Mouse (Mus musculus) megakaryocyte progenitor cell, adult 5-6 weeks (primary cell): Measurements from ENCODE around the gene Fam206a. TPM values are rescaled to one million over a fixed set of nuclear protein-coding genes. Genes with fewer than 3 reads are reported as not detected.

ENCODE experiments used
- ATAC-seq: replicated peaks from 2 replicates; pipeline ENCODE4 v1.8.0; 2016; ENCODE audit warnings: mild to moderate bottlenecking, moderate TSS enrichment, inconsistent platforms; ENCODE audit not compliant: poor library complexity
- total RNA-seq, 2 experiments: library from RNA; stranded (forward) in 1 of 2; stranded (reverse) in 1 of 2; fragments of 157-497, 149-512 nt in 1 of 2; fragments of 200-1000 nt in 1 of 2; gene quantifications; 2 replicates each; pipeline versions ENCODE4 v1.2.3 to v1.2.4; 2015 to 2017

Fam206a gene
- 40.2 and 41.2 TPM in 2 replicates for total RNA-seq (2015)
- total RNA-seq (2017): 8.2 and 8.6 TPM in 2 replicates

GRCm38 (mm10) chr4:56801907-56802668 lies at the start of gene Fam206a, which contains the start of gene Elp1:
Gene Fam206a, plus strand, starts transcription at chr4:56802345.
Gene Elp1, minus strand, starts transcription at chr4:56802331.
- ATAC-seq: peak; percentile 96

- no peak for ATAC-seq
Measured at GRCm38 (mm10) chr4:56756021-56756420, 46.1 kb upstream of the Fam206a start.

DNA sequence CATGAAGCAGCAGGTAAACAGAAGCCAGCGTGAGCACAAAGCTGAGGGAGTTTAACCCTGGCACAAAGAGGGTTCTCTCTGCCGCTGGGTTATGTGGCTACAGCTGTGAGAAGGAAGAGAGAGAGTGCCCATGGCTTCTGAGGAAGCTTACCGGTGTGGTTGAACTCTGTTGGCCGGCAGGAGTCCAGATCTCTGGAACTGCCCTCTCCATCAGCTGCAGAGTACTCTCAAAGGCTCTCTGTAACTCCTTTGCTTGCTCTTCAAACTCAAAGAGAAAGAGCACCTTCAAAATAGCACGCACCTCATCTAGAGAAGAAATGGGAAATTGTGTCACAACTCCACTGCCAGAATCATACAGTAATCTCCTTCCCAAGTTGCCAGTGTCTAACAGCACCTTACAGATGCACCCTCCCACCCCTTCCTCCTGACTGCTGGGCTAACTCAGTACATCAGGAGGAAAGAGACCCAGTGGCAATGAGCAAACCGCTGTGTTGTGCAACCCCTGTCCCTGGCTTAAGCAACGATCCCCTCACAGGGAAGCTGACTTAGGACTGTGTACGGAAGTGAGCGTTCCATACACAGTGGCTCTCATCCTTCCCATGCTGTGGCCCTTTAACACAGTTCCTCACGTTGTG lies 45.1 kb upstream of the Fam206a start:
- ATAC-seq: peak; percentile 95

DNA sequence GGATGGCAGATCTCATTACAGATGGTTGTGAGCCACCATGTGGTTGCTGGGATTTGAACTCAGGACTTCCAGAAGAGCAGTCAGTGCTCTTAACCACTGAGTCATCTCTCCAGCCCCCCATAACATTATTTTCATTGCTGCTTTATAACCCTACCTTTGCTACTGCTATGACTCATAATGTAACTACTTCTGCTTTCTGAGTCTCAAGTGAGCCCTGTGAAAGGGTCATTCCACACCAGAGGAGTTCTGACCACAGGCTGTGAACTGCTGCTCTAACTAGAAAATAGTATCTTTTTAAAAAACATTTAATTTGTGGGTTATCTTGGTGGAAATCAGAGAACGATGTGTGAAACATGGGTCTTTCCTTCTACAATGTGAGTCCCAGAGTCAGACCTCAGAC lies 44.5 kb upstream of the Fam206a start:
- peak; percentile 71 for ATAC-seq

- peak; percentile 52 for ATAC-seq
Measured at GRCm38 (mm10) chr4:56767861-56768284, 34.3 kb upstream of the Fam206a start.

DNA sequence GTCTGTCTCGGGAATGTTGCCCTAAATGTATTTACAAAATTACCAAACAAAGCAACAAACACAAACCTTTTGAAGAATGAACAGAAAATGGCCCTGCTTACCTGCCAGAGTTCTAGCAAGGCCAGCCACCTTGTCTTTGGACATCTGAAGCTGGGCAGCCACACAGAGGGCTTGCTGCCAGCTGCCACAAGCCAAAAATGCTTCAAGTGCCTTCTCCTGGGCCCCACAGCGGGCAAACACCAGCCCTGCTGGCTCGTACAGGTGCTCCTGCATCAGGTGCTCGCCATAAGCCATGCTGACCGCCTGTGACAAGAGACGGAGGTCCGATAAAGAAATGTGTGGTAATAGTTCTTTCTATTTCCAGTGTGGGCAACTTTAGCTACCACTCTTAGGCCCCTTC lies 33.2 kb upstream of the Fam206a start:
- ATAC-seq: no peak

DNA sequence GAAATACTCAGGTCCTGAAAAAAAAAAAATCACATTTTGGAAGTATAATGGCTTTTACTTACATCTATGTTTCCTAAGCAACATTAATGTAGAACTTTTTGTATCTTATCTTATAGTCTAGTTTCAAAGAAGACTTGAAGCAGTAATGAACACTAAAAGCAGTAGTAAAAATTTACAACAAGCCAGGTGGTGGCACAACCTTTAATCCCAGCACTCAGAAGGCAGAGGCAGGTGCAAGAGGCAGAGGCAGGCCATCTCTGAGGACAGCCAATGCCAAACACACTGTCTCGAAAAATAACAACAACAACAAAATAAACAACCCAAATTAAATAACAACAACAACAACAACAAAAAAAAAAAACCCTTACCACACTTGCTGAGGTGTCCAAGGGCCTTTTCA lies 31.1 kb upstream of the Fam206a start:
- ATAC-seq: no peak

GRCm38 (mm10) chr4:56791373-56791772 lies 10.8 kb upstream of the Fam206a start:
- ATAC-seq: peak; percentile 74

GRCm38 (mm10) chr4:56802669-56803150 lies 565 bp downstream of the Fam206a start:
- peak; percentile 18; the same call in 1 of the 2 replicates for ATAC-seq

- no peak for ATAC-seq
Measured at GRCm38 (mm10) chr4:56809050-56809449, 6.9 kb downstream of the Fam206a start.

DNA sequence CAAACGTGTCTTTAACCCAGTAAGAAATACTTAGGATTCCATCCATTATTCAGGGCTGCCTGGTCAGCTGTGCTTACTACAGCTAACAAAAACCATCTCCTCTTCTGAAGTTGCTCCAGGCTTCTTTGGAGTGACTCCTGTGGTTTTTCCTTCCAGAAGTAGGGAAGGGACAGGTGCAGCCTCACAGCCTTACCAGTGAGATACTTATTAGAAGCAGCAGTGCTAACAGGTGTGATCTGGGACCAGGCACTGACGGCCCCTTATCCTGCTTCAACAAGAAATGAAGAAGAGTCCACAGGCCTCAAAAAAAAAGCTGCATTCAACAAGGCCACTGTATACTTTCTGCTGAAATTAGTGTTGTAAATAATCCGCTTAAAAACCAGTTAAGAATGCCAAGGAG lies 9.5 kb downstream of the Fam206a start:
- ATAC-seq: no peak

GRCm38 (mm10) chr4:56812096-56812495 lies 10.0 kb downstream of the Fam206a start:
- no peak for ATAC-seq

DNA sequence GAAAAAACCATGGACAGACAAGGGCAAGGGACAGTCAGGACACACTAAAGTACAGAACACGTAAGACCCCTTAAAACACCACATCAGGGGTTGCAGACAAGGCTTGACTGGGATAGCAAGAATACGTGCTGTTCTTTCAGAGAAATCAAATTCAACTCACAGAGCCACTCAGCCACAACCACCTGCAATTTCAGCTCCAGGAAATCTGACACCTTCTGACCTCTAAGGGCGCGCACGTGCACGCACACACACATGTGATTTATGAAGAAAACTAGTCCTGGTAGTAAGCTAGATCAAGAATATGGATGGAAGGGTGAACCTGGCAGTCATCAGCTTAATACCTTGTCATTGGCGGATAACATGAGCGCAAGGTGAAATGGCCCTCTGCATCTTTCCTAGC lies 13.0 kb downstream of the Fam206a start:
- ATAC-seq: no peak

DNA sequence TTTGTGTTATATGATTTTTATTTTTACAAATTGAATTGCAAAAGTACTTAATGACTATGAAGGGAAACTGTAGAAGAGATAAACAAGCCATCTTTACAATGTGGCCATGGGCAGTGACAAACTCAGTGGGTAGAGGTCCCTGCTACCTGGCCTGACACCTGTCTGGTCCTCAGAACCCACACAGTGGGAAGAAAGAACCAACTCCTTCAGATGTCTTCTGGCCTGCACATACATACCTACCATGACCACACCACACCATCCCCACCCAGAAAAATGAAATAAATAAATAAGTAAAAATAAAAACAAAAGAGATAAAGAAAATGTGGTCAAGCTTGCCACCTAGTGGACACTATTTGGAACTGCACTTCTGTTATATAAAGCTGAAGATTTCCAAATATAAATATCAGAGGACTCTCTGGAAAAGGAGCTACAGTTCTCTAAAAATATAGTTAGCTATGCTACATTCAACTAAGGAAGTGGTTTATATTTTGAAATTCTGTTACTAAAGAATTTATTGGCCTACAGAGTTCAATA lies 17.9 kb downstream of the Fam206a start:
- peak; percentile 64; the same call in 1 of the 2 replicates for ATAC-seq

DNA sequence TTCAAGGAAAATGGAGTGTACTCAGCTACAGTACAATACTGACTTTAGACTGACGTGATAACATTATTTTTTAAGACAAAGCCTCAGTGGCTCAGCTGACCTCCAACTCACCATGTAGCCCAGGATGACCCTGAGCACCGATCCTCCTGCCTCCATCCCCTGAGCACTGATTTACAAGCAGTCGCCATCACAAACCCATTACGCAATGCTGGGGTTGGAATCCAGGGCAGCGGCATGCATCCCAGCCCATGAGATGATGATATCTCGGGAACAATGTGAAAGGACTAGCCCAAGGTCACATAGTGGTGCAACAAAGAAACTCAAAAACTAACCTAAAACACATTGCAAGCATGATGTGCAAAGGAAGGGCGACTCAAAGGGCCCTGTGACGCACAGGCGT lies 22.1 kb downstream of the Fam206a start:
- ATAC-seq: no peak

DNA sequence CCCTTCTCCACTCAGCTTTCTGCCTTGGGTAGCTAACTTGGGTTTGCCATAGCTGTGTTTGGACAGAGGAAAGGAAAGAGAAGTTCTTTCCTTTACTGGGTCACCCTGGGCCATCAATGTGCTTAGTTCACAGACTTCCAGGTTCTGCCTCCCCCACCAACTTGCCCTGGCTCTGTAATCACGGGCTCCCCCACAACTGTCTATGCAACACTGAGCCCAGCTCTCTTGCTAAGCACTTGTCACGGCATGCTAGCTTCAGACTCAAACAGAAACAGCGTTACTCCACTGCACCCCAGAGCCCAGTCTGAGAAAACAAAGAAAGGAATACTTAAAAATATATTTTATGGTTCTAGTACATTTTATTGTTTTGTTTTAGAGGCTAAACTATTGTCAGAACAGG lies 26.8 kb downstream of the Fam206a start:
- no peak for ATAC-seq

GRCm38 (mm10) chr4:56829511-56829921 lies 27.4 kb downstream of the Fam206a start:
- ATAC-seq: no peak

DNA sequence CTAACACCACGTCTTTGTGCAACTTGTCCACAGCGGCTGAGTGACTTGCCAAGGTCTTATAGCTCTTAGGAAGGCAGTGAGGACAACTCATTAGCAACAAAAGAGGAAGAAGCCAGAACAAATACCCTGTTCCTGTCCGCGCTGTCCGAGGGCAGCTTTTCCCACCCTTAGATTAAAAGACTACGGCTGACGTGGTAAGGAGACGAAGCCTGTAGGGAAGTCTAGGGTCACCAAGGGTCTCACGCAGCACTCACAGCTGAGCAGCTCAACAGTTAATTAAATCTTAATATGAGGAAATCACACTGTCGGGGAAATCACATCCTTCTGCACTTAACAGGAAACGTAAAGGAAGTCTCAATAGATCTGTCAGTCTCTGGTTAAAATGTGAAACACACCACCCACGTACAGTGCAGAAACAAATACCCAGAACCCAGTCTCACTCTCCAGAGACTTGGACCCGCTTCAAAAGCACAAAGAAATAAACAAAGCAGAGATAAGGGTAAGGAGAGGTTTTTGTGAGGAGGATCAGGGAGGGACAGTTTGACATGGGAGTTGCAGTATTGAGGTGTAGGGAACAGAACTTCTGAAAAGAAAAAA lies 29.0 kb downstream of the Fam206a start:
- no peak for ATAC-seq

- no peak for ATAC-seq
Measured at GRCm38 (mm10) chr4:56831998-56832397, 29.9 kb downstream of the Fam206a start.

DNA sequence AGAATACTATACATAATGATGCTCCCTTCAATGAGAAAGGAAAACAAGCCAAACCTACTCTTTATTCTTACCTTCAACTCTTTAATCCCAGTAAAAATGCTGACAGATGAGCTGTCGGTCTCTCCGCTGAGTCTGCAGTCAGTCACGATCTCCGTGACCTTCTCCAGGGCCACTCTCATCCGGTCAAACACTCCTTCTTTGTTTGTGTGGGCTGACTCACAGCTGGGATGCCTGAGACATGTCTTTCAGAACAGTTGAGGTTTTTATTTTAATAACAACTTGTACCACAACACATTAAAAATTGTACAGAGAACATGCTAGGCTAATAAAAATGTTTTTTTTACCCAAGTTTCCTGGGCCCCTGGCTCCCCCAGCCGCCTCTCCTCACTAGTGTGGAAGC lies 35.5 kb downstream of the Fam206a start:
- no peak for ATAC-seq

- no peak for ATAC-seq
Measured at GRCm38 (mm10) chr4:56840297-56840696, 38.2 kb downstream of the Fam206a start.
